Mouse (Mus musculus) embryonic fibroblast, embryonic 13.5 days (primary cell): ENCODE results near the gene Dctn1.

ENCODE experiments used
- CTCF ChIP-seq: IDR thresholded peaks from 2 replicates; pipeline ENCODE4 v1.5.1; 2011; ENCODE audit warnings: mild to moderate bottlenecking, control low read depth, low read length, moderate library complexity, borderline replicate concordance; ENCODE audit not compliant: insufficient read depth
- POLR2A ChIP-seq: IDR thresholded peaks from 2 replicates; pipeline ENCODE4 v1.6.1; 2011; ENCODE audit warnings: low read depth, mild to moderate bottlenecking, control low read depth, low read length, moderate library complexity

DNA sequence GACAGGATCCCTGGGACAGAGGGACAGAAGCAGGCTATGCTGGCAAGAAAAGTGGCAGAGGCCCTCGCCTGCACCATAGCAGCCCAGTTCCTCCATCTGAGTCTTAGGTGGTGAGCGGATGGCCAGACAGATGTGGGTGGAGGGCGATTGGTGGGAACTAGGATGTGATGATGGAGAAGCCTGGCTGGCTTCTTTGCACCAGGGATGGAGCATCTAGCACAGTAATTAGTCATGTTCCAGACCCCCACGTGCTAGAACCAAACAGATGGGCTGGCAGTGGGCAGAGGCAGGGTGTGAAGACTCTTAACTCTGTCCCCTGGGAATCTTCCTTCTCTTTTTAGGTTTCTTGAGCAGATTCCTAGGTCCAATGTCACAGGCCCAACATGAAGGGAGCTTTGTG, 37.6 kb downstream of the Dctn1 start:
- TF ChIP-seq CTCF: no peak
- no peak for TF ChIP-seq POLR2A
